Mouse (Mus musculus) left cerebral cortex, adult 9 months (tissue): ENCODE results near the gene Cct3.
A peak's percentile ranks its signal among the peaks of the same experiment; 100 is the strongest.
"Not testable (repeated sequence)": the region's sequence is repeated elsewhere in the genome, so short reads cannot be mapped to it uniquely, and the experiment has no call there.

Experiments used
- DNase-seq, 2 experiments: peaks; one replicate each; pipeline ENCODE4 v3.0.0; 2022; ENCODE audit warnings: low spot score in 2 of 2

Cct3 gene

DNA sequence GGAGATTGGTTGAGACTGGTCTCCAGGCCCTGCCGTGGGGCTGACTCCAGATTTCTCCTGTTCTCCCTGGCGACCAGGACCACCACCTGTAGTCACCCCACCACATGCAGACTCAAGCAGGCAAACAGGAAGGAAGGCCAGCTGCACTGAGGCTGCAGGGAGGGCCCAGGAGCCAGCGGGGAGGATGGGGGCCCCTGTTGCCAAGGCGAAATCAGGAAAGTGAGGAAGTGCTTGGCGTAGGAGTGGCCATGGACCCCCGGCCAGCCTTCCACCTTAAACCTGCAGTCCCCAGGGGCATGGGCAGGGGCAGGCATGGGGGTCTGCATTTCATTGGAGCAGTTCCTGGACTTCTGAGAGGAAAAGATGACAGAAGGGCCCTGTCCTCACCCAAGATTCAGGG lies 64.2 kb downstream of the Cct3 start:
- DNase-seq, result no peak

DNA sequence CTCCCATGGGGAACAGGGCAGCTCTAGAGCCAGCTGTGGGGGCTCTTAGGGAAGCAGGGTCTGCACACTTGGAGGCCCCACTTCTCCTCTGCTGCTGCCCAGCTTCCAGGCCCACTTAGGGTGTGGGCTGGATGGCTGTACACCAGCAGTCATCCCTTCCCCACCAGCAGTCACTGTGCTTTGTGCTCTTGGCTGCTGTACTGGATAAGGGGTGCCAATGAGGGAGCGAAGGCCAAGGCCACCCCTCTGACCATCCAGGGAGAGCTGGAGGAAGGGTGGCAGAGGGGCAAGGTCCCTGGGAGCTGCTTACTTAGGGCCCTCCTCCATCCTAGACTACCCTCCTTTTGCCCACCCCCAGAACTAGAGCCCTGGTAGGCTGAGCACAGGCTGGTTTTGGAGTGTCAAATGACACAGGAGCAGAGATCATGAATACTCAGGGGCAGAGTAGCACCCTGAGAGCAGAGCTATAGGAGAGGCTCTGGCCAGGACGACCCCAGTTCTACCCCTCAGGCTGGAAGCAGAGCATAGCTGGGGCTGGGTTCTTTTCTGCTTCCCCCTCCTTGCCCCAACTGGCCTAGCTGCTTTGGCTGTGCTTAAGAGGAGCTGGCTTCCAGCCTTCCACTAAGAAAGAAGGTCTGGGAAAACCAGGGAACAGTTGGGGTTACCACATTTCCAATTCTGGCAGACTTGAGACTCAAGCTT lies 64.8 kb downstream of the Cct3 start:
- no peak for DNase-seq

DNA sequence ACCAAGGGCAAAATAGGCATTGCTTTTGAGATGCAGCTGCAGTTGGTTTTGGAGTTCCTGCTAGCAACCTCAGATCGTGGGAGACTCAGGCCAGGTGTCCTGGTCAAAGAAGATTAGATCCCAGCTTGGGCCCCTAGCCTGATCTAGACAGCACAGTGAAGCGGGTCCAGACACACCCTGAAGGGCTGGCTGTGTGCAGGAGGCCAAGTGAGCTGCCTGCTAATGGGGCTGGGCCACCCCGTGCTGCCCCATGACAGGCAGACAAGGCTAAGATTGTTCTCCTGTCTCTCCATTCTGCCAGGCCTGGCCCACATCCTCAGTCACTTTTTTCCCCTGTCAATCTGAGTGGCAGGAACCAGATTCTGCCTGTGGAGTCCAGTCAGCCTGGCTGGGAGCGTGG lies 66.8 kb downstream of the Cct3 start:
- peak in 1 of 2 experiments; percentile 62 for DNase-seq

DNA sequence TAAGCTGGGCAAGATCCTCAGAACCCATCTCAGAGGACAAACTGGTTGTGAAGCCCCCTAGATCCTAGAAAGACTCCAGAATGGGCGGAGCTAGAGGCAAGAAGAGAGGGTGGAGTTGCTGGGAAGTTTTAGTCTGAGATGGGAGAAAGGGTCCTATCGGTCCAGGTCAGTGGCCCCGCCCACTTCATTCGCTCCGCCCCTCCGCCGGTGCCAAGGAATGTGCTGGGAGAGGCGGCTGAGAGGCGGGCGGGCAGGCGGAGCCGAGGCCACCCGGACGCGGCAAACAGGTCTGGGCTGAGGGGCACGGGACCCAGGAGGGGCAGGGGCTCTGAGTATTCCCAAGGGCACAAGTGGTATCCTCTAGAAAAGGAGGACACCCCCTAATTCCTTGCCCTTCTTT lies 67.4 kb downstream of the Cct3 start, which contains the start of gene Paqr6:
Gene Paqr6, plus strand, starts transcription at position 248 of the 400 bp plus-strand sequence.
- DNase-seq, result no peak

DNA sequence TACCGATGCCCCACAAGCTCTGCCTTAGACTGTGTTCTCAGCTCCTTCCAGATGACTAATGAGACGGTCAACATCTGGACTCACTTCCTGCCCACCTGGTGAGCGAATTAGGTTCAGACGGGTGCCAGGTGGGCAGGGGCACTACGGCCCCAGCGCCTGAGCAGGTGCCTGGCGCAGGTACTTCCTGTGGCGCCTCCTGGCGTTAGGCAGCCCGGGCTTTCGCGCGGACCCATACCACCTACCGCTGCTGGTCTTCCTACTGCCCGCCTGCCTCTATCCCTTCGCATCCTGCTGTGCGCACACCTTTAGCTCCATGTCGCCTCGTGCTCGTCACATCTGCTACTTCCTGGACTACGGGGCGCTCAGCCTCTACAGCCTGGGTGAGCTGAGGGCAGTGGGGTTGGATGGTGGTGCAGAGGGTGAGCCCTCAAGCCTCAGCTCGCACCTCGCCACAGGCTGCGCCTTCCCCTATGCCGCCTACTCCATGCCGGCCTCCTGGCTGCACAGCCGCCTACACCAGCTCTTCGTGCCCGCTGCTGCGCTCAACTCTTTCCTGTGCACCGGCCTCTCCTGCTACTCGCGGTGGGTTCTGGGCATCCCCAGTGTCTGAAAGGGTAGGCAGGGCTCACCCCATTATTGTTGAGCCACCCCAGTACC lies 68.9 kb downstream of the Cct3 start:
- no peak for DNase-seq

DNA sequence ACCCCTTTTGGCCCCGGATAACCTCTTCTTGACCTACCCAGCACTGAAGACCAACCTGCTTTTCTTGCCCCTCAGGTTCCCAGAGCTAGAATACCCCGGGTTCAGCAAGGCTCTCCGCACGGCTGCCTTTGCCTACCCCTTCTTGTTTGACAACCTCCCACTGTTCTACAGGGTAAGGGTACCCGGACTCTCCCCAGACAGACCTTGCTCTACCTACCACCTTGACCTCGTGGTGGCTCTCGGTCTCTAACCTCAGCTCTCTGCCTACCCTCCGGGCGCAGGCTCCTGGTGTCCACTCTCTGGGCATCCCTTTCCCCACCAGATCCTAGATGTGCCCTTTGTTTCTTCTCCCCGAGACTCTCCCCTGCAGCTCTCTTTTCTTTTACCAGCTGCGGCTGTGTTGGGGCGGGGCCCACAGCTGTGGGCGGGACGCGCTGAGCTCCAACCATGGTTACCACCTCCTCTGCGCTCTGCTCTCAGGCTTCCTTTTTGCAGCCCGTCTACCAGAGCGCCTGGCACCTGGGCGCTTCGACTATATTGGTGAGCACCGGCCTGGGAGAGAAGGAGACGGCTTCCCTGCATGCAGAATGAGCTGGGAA lies 70.0 kb downstream of the Cct3 start:
- peak in 1 of 2 experiments; percentile 71 for DNase-seq

DNA sequence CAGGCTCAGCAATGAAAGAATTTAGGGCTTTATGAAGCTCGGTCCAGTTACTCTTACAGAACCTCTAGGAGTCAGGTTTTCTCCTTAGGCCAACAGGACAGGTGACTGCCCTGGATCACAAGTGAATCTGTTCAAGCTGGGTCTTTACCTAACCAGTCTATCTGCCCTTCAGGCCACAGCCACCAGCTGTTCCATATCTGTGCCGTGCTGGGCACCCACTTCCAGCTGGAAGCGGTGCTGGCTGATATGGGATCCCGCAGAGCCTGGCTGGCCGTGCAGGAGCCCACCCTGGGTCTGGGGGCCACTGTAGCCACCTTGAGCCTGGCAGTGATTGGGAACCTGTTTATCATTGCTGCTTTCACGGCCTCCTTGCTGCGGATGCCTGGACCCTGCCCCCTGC lies 70.6 kb downstream of the Cct3 start:
- not testable (repeated sequence) for DNase-seq

DNA sequence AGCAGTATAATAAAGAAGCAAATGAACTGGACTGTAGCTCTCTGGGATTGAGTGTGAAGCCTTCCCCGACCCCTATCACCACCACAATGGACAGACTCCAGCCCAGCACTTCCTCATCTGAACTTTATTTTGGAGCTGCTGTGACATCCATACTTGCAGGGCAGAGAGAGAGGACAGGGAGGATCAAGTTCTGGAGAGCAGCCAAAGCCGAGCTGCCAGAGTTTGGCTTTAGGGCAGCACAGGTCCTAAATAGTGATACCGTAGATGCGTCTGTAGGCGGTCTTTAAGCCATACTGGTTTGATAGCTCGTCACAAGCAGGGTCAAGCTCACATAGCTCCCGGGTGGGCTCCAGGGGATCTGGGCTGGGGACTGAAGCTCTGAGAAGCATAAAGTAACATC lies 71.6 kb downstream of the Cct3 start:
- not testable (repeated sequence) for DNase-seq
